Comparison of ENCODE assay signal across 12 mouse cellular contexts in genomic region chr5:53469777-53470131, GRCm38 (mm10). TPM values are rescaled to one million over a fixed set of nuclear protein-coding genes. Genes with fewer than 3 reads are reported as not detected.
DNase-seq lines count a peak whose midpoint lies in the region; ATAC-seq and TF ChIP-seq lines count a peak whose summit lies in the region.
"Had no signal": no experiment of that assay in that cellular context is flagged by ENCODE, and none has a peak within 500 bp of the region (broad histone marks: within the 10 kb centered on the region; RNA-seq: fewer than 3 reads in every experiment).

No protein-coding gene starts in this region.

- TF ChIP-seq EP300 in heart, postnatal 0 days (IDR thresholded peaks at IDR 0.05; ENCODE audit: low read depth): no peak
- TF ChIP-seq EP300 in liver, embryonic 14.5 days (IDR thresholded peaks at IDR 0.05; ENCODE audit: low read depth): no peak

- H3K4me3 ChIP-seq in kidney, adult 2 months (ENCODE audit: insufficient read depth, low read depth, low read length): peak overlapping the region; percentile 14; the same call in 1 of the 2 replicates
- peak overlapping the region; percentile 14 to 31 for H3K4me3 ChIP-seq in ES-E14 (ENCODE audit: insufficient read depth in 1 of 2, low read depth in 1 of 2, low read length in 2 of 2, poor library complexity in 1 of 2, severe bottlenecking in 1 of 2)
- peak overlapping the region; percentile 29 for H3K4me3 ChIP-seq in heart, postnatal 0 days (ENCODE audit: low read depth, low read length)
- H3K4me3 ChIP-seq in liver, embryonic 14.5 days (ENCODE audit: insufficient read depth in 1 of 2, low read depth in 2 of 2, low read length in 2 of 2): no peak overlapping the region
- no peak overlapping the region for H3K4me3 ChIP-seq in forebrain, embryonic 12.5 days (replicated peaks)
- no peak overlapping the region for H3K4me3 ChIP-seq in forebrain, embryonic 13.5 days
- H3K4me3 ChIP-seq: left cerebral cortex, adult 2 months had no signal

- H3K4me1 ChIP-seq in kidney, adult 2 months (ENCODE audit: control insufficient read depth, insufficient read depth, low read length): peaks cover 4% of the 10 kb centered on the region; the same call in 1 of the 2 replicates
- peaks cover 17 to 51% of the 10 kb centered on the region in 2 experiments for H3K4me1 ChIP-seq in ES-E14 (ENCODE audit: control insufficient read depth in 2 of 2, insufficient read depth in 2 of 2, low read length in 2 of 2, poor library complexity in 1 of 2)
- H3K4me1 ChIP-seq in heart, postnatal 0 days (ENCODE audit: control insufficient read depth, insufficient read depth): peaks cover 15% of the 10 kb centered on the region
- peaks cover 0 to 3% of the 10 kb centered on the region in 2 experiments; a peak in 1 of 4 replicates for H3K4me1 ChIP-seq in liver, embryonic 14.5 days (replicated peaks; ENCODE audit: control insufficient read depth in 2 of 2, insufficient read depth in 2 of 2, low read length in 1 of 2)
- H3K4me1 ChIP-seq in forebrain, embryonic 12.5 days: peaks cover 6% of the 10 kb centered on the region; the same call in 1 of the 2 replicates
- 0 out of 2 replicates have a peak, but pooled peaks cover 4% of the 10 kb centered on the region for H3K4me1 ChIP-seq in forebrain, embryonic 13.5 days

- peak overlapping the region; percentile 57 for H3K4me2 ChIP-seq in heart, postnatal 0 days (ENCODE audit: low read depth, low read length)
- peak overlapping the region; percentile 28; the same call in 1 of the 2 replicates for H3K4me2 ChIP-seq in liver, embryonic 14.5 days (ENCODE audit: low read depth)
- no peak overlapping the region for H3K4me2 ChIP-seq in forebrain, embryonic 12.5 days
- H3K4me2 ChIP-seq in forebrain, embryonic 13.5 days: no peak overlapping the region

- in situ Hi-C loops in ES-E14 (cut with MboI; ENCODE audit: low sequenced_read_pairs in 2 of 2, unreplicated experiment in 2 of 2): no loop called here

- no peak for DNase-seq in kidney, adult 2 months
- DNase-seq in kidney, adult 9 months: no peak
- DNase-seq in ES-E14 (ENCODE audit: low read depth, low spot score): no peak
- DNase-seq in heart, postnatal 0 days (ENCODE audit: low spot score): no peak
- DNase-seq in liver, embryonic 14.5 days (ENCODE audit: low read depth in 3 of 3, low spot score in 3 of 3): no peak
- no peak for DNase-seq in right cerebral cortex, postnatal 4 days
- DNase-seq: cerebellum, adult 9-11 months; thymus, postnatal 14 days had no signal

- no peaks in the 10 kb centered on the region for H3K9me3 ChIP-seq in ES-E14 (ENCODE audit: control insufficient read depth, insufficient read depth, low read depth, low read length)
- no peaks in the 10 kb centered on the region for H3K9me3 ChIP-seq in heart, postnatal 0 days (replicated peaks; ENCODE audit: control insufficient read depth, low read length)
- no peaks in the 10 kb centered on the region for H3K9me3 ChIP-seq in liver, embryonic 14.5 days (ENCODE audit: control insufficient read depth, low read length)
- no peaks in the 10 kb centered on the region for H3K9me3 ChIP-seq in forebrain, embryonic 12.5 days
- H3K9me3 ChIP-seq in forebrain, embryonic 13.5 days (replicated peaks): no peaks in the 10 kb centered on the region

- H3K36me3 ChIP-seq in kidney, adult 2 months (ENCODE audit: control insufficient read depth, insufficient read depth, low read length): no peaks in the 10 kb centered on the region
- no peaks in the 10 kb centered on the region for H3K36me3 ChIP-seq in ES-E14 (ENCODE audit: control insufficient read depth, insufficient read depth, low read length, poor library complexity, severe bottlenecking)
- no peaks in the 10 kb centered on the region for H3K36me3 ChIP-seq in heart, postnatal 0 days (replicated peaks; ENCODE audit: control insufficient read depth, insufficient read depth, low read length)
- no peaks in the 10 kb centered on the region for H3K36me3 ChIP-seq in liver, embryonic 14.5 days (replicated peaks; ENCODE audit: control insufficient read depth, insufficient read depth, low read depth)
- no peaks in the 10 kb centered on the region for H3K36me3 ChIP-seq in forebrain, embryonic 12.5 days (replicated peaks)
- no peaks in the 10 kb centered on the region for H3K36me3 ChIP-seq in forebrain, embryonic 13.5 days (ENCODE audit: poor library complexity, severe bottlenecking)

- TF ChIP-seq CTCF in kidney, adult 2 months (conservative IDR thresholded peaks at IDR 0.05; ENCODE audit: insufficient read depth, insufficient read length, low read depth, low read length): no peak
- TF ChIP-seq CTCF in heart, postnatal 0 days (IDR thresholded peaks at IDR 0.05; ENCODE audit: low read depth): 0 out of 2 replicates have a peak, but pooled peaks have one; percentile 1
- no peak for TF ChIP-seq CTCF in liver, embryonic 14.5 days (IDR thresholded peaks at IDR 0.05; ENCODE audit: low read depth)

- peak; percentile 34; the same call in 1 of the 2 replicates for ATAC-seq in heart, postnatal 0 days (ENCODE audit: insufficient read depth, low read depth)
- no peak for ATAC-seq in liver, embryonic 14.5 days (ENCODE audit: insufficient read depth)
- ATAC-seq in forebrain, embryonic 12.5 days (ENCODE audit: low FRiP score): no peak
- ATAC-seq in forebrain, embryonic 13.5 days: no peak
- ATAC-seq: CD4-positive, CD25-positive, alpha-beta regulatory T cell, adult 4 months had no signal

- 43% methylated on average over 9 of the region's 9 CpGs for WGBS in kidney, adult 2 months
- WGBS in heart, postnatal 0 days: 17% methylated on average over 9 of the region's 9 CpGs
- WGBS in liver, embryonic 14.5 days (ENCODE audit: insufficient replicate concordance): 45% methylated on average over 9 of the region's 9 CpGs
- 61% methylated on average over 9 of the region's 9 CpGs for WGBS in forebrain, embryonic 12.5 days
- WGBS in forebrain, embryonic 13.5 days: 57% methylated on average over 9 of the region's 9 CpGs

- no peaks in the 10 kb centered on the region for H3K27me3 ChIP-seq in kidney, adult 2 months (replicated peaks; ENCODE audit: control insufficient read depth, insufficient read depth, low read length)
- H3K27me3 ChIP-seq in heart, postnatal 0 days (ENCODE audit: control insufficient read depth, insufficient read depth, low read length): no peaks in the 10 kb centered on the region
- no peaks in the 10 kb centered on the region for H3K27me3 ChIP-seq in liver, embryonic 14.5 days (ENCODE audit: control insufficient read depth, insufficient read depth, low read length)
- no peaks in the 10 kb centered on the region; the same call in 1 of the 2 replicates for H3K27me3 ChIP-seq in forebrain, embryonic 12.5 days
- 0 out of 2 replicates have a peak, but pooled peaks cover 4% of the 10 kb centered on the region for H3K27me3 ChIP-seq in forebrain, embryonic 13.5 days

- H3K27ac ChIP-seq in kidney, adult 2 months (ENCODE audit: insufficient read depth, low read depth, low read length): peak overlapping the region; percentile 66
- peak overlapping the region; percentile 80 for H3K27ac ChIP-seq in ES-E14 (ENCODE audit: insufficient read depth, low read depth, low read length, poor library complexity, severe bottlenecking)
- H3K27ac ChIP-seq in heart, postnatal 0 days (ENCODE audit: low read depth): peak overlapping the region; percentile 87
- no peak overlapping the region for H3K27ac ChIP-seq in liver, embryonic 14.5 days
- no peak overlapping the region for H3K27ac ChIP-seq in forebrain, embryonic 12.5 days
- no peak overlapping the region for H3K27ac ChIP-seq in forebrain, embryonic 13.5 days
- H3K27ac ChIP-seq: left cerebral cortex, adult 2 months had no signal

- H3K9ac ChIP-seq in ES-E14 (ENCODE audit: insufficient read depth, low read depth, low read length, poor library complexity, severe bottlenecking): peak overlapping the region; percentile 35; the same call in 1 of the 2 replicates
- H3K9ac ChIP-seq in heart, postnatal 0 days (replicated peaks; ENCODE audit: low read depth, low read length): peak overlapping the region; percentile 27; the same call in 1 of the 2 replicates
- H3K9ac ChIP-seq in liver, embryonic 14.5 days (replicated peaks): no peak overlapping the region
- no peak overlapping the region for H3K9ac ChIP-seq in forebrain, embryonic 12.5 days
- H3K9ac ChIP-seq in forebrain, embryonic 13.5 days: no peak overlapping the region

- TF ChIP-seq POLR2A in kidney, adult 2 months (IDR thresholded peaks at IDR 0.05; ENCODE audit: low read depth, low read length): no peak

TF ChIP-seq in ES-E14, 5 proteins besides CTCF, POLR2A, EP300 and RAD21:
- TF ChIP-seq ZC3H11A (IDR thresholded peaks at IDR 0.05; ENCODE audit: borderline replicate concordance, low read depth, low read length): no peak
- TF ChIP-seq HCFC1 (IDR thresholded peaks at IDR 0.05; ENCODE audit: borderline replicate concordance, insufficient read depth, low read length): no peak
- no peak for TF ChIP-seq MAFK (IDR thresholded peaks at IDR 0.05; ENCODE audit: insufficient read depth, low read depth, low read length)
- no peak for TF ChIP-seq ZNF384 (IDR thresholded peaks at IDR 0.05; ENCODE audit: low read depth, low read length)
- no peak for TF ChIP-seq CHD2 (IDR thresholded peaks at IDR 0.05; ENCODE audit: low read depth, low read length)

RNA-seq across cellular contexts. Expression of gene Rbpj, which starts 3.8 kb away (rescaled TPM):
- 13.4 and 13.6 TPM in 2 replicates for polyA plus RNA-seq in kidney, adult 2 months (2012; rRNA removed)
- total RNA-seq in ES-E14 (2012; rRNA removed): 159 and 188 TPM in 2 replicates
- 19.9 and 22.0 TPM in 2 replicates for total RNA-seq in heart, postnatal 0 days (2014; rRNA removed; ENCODE audit: low replicate concordance)
- 11.4 and 12.6 TPM in 2 replicates for polyA plus RNA-seq in heart, postnatal 0 days (2015; fragmentation: Nextera tagmentation; extraction: Ambion mirVana)
- polyA plus RNA-seq in liver, embryonic 14.5 days (2012; rRNA removed): 5.2 and 6.5 TPM in 2 replicates
- 7.0 and 9.0 TPM in 2 replicates for polyA plus RNA-seq in liver, embryonic 14.5 days (2014; fragmentation: Nextera tagmentation; extraction: Ambion mirVana)
- 67.9 and 70.6 TPM in 2 replicates for polyA plus RNA-seq in forebrain, embryonic 12.5 days (2016; fragmentation: Nextera tagmentation; extraction: Ambion mirVana)
- 48.7 and 48.8 TPM in 2 replicates for polyA plus RNA-seq in forebrain, embryonic 13.5 days (2015; fragmentation: Nextera tagmentation; extraction: Ambion mirVana)

Comparison
In these comparisons a context has a peak if more than half of its experiments do, and no peak if none do; other contexts are left out.
1. H3K27ac ChIP-seq: peak in kidney, adult 2 months (single experiment), ES-E14 (single experiment) and heart, postnatal 0 days (single experiment); none in liver, embryonic 14.5 days (single experiment), forebrain, embryonic 12.5 days (single experiment) and forebrain, embryonic 13.5 days (single experiment).
2. H3K4me3 ChIP-seq: peak in kidney, adult 2 months (single experiment), ES-E14 (2 of 2) and heart, postnatal 0 days (single experiment); none in liver, embryonic 14.5 days (0 of 2), forebrain, embryonic 12.5 days (single experiment) and forebrain, embryonic 13.5 days (single experiment).
3. H3K9ac ChIP-seq: peak in ES-E14 (single experiment) and heart, postnatal 0 days (single experiment); none in liver, embryonic 14.5 days (single experiment), forebrain, embryonic 12.5 days (single experiment) and forebrain, embryonic 13.5 days (single experiment).
4. H3K4me2 ChIP-seq: peak in heart, postnatal 0 days (single experiment) and liver, embryonic 14.5 days (single experiment); none in forebrain, embryonic 12.5 days (single experiment) and forebrain, embryonic 13.5 days (single experiment).